24 mouse cellular contexts compared by ENCODE assay signal in the genomic region with DNA sequence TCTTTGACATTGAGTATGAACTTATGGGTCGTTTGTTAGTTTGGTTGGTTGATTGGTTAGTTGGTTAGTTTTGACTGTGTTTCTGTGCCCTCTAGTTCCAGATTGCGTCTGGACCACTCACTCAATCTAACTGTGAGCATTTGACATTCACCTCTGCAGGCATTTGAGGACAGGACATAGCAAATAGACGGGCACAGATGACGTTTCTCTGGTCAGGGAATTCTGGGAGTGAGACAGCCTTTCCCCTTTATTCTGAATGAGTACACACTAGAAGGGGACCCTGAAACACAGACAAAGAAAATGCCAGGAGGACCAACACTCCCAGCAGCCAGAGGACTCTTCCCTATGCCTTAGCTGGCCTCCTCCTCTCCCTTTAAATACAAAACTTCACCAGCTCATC. TPM values are rescaled to one million over a fixed set of nuclear protein-coding genes. Genes with fewer than 3 reads are reported as not detected.
DNase-seq lines count a peak whose midpoint lies in the region; ATAC-seq lines count a peak whose summit lies in the region.
"Had no signal": no experiment of that assay in that cellular context is flagged by ENCODE, and none has a peak within 500 bp of the region (broad histone marks: within the 10 kb centered on the region; RNA-seq: fewer than 3 reads in every experiment).

No protein-coding gene starts in this region.

- H3K36me3 ChIP-seq in limb, embryonic 11.5 days (ENCODE audit: control insufficient read depth, insufficient read depth, low read length): no peaks in the 10 kb centered on the region
- peaks cover under 1% of the 10 kb centered on the region for H3K36me3 ChIP-seq in limb, embryonic 10.5 days
- H3K36me3 ChIP-seq in neural tube, embryonic 15.5 days: no peaks in the 10 kb centered on the region
- H3K36me3 ChIP-seq: embryonic facial prominence, embryonic 12.5 days; embryonic facial prominence, embryonic 15.5 days had no signal

- peaks cover 2% of the 10 kb centered on the region for H3K4me1 ChIP-seq in limb, embryonic 11.5 days (ENCODE audit: control insufficient read depth, insufficient read depth, low read length)
- peaks cover 29% of the 10 kb centered on the region for H3K4me1 ChIP-seq in limb, embryonic 10.5 days
- peaks cover 33% of the 10 kb centered on the region for H3K4me1 ChIP-seq in neural tube, embryonic 15.5 days

- no peak overlapping the region for H3K4me2 ChIP-seq in limb, embryonic 11.5 days (ENCODE audit: low read depth, severe bottlenecking)
- H3K4me2 ChIP-seq in neural tube, embryonic 15.5 days: no peak overlapping the region
- H3K4me2 ChIP-seq: embryonic facial prominence, embryonic 12.5 days; embryonic facial prominence, embryonic 15.5 days; heart, embryonic 11.5 days; hindbrain, embryonic 14.5 days had no signal

- no peak for ATAC-seq in limb, embryonic 11.5 days (ENCODE audit: insufficient number of reproducible peaks, low FRiP score, low TSS enrichment, low read depth)
- ATAC-seq in neural tube, embryonic 15.5 days (ENCODE audit: low FRiP score): no peak
- ATAC-seq: CD4-positive, CD25-positive, alpha-beta regulatory T cell, adult 4 months; forebrain, embryonic 14.5 days; hindbrain, postnatal 0 days; inflammation-experienced regulatory T-cells, adult 6 months had no signal

- no peak overlapping the region for H3K9ac ChIP-seq in limb, embryonic 11.5 days (ENCODE audit: low read length)
- no peak overlapping the region for H3K9ac ChIP-seq in neural tube, embryonic 15.5 days (replicated peaks)
- H3K9ac ChIP-seq: embryonic facial prominence, embryonic 12.5 days; embryonic facial prominence, embryonic 15.5 days; hindbrain, embryonic 14.5 days had no signal

- intact Hi-C loops in heart, postnatal 25 days (cut with DNase I): loop anchor here (2.0 kb wide), 1 partner anchor 144 kb away; no protein-coding TSS in a partner anchor

- no peak overlapping the region for H3K4me3 ChIP-seq in limb, embryonic 11.5 days (ENCODE audit: low read depth, low read length)
- no peak overlapping the region for H3K4me3 ChIP-seq in limb, embryonic 10.5 days
- no peak overlapping the region for H3K4me3 ChIP-seq in neural tube, embryonic 15.5 days (replicated peaks)
- H3K4me3 ChIP-seq: embryonic facial prominence, embryonic 12.5 days; embryonic facial prominence, embryonic 15.5 days; heart, adult 2 months had no signal

- no peak overlapping the region for H3K27ac ChIP-seq in limb, embryonic 11.5 days (replicated peaks; ENCODE audit: low read depth, low read length)
- no peak overlapping the region for H3K27ac ChIP-seq in limb, embryonic 10.5 days
- no peak overlapping the region for H3K27ac ChIP-seq in neural tube, embryonic 15.5 days (replicated peaks)
- H3K27ac ChIP-seq: embryonic facial prominence, embryonic 12.5 days; embryonic facial prominence, embryonic 15.5 days; heart, adult 2 months; hindbrain, embryonic 14.5 days; hindbrain, postnatal 0 days had no signal

- DNase-seq in heart, adult 11 months: peak; percentile 36
- DNase-seq in heart, postnatal 25 days (ENCODE audit: low spot score): no peak
- DNase-seq in limb, embryonic 11.5 days (ENCODE audit: low spot score): peak; percentile 5
- no peak for DNase-seq in limb, embryonic 10.5 days (ENCODE audit: low spot score)
- DNase-seq in neural tube, embryonic 10.5 days (ENCODE audit: extremely low spot score, low spot score): peak; percentile 8
- DNase-seq: adrenal gland, adult 2 months; adrenal gland, postnatal 14 days; cerebellum, adult 11 months; cerebellum, adult 2 months; cerebellum, adult 9-11 months; cerebellum, postnatal 25 days; gastrocnemius, postnatal 25 days; heart, postnatal 4 days had no signal

- 80% methylated on average over 4 of the region's 4 CpGs for WGBS in limb, embryonic 11.5 days
- 80% methylated on average over 4 of the region's 4 CpGs for WGBS in limb, embryonic 10.5 days
- 79% methylated on average over 4 of the region's 4 CpGs for WGBS in neural tube, embryonic 15.5 days

- no peaks in the 10 kb centered on the region for H3K9me3 ChIP-seq in limb, embryonic 11.5 days (ENCODE audit: control insufficient read depth, low read length)
- no peaks in the 10 kb centered on the region for H3K9me3 ChIP-seq in limb, embryonic 10.5 days (replicated peaks)
- no peaks in the 10 kb centered on the region for H3K9me3 ChIP-seq in neural tube, embryonic 15.5 days (replicated peaks)
- H3K9me3 ChIP-seq: embryonic facial prominence, embryonic 12.5 days; embryonic facial prominence, embryonic 15.5 days had no signal

- no peaks in the 10 kb centered on the region for H3K27me3 ChIP-seq in limb, embryonic 11.5 days (ENCODE audit: control insufficient read depth, insufficient read depth, low read length)
- no peaks in the 10 kb centered on the region for H3K27me3 ChIP-seq in limb, embryonic 10.5 days (ENCODE audit: low read depth, poor library complexity, severe bottlenecking)
- H3K27me3 ChIP-seq in neural tube, embryonic 15.5 days (replicated peaks): 0 out of 2 replicates have a peak, but pooled peaks cover 5% of the 10 kb centered on the region
- H3K27me3 ChIP-seq: embryonic facial prominence, embryonic 12.5 days; embryonic facial prominence, embryonic 15.5 days had no signal

RNA-seq across cellular contexts. Expression of a gene that starts 2.1 kb away (rescaled TPM):
- total RNA-seq in heart, postnatal 25 days (2021): 1 to 10 TPM; 7.1 to 8.4 TPM
- polyA plus RNA-seq in limb, embryonic 11.5 days (2014; fragmentation: Nextera tagmentation; extraction: Ambion mirVana): 12.8 and 13.6 TPM in 2 replicates
- 17.4 and 19.0 TPM in 2 replicates for polyA plus RNA-seq in limb, embryonic 10.5 days (2016; fragmentation: Nextera tagmentation; extraction: Ambion mirVana)
- 5.9 and 8.0 TPM in 2 replicates for polyA plus RNA-seq in neural tube, embryonic 15.5 days (2015; fragmentation: Nextera tagmentation; extraction: Ambion mirVana)
- total RNA-seq: MEL had no signal
- polyA plus RNA-seq: CD4-positive, CD25-positive, alpha-beta regulatory T cell, adult 4 months; inflammation-experienced regulatory T-cells, adult 6 months had no signal

Comparison
In these comparisons a context has a peak if more than half of its experiments do, and no peak if none do; other contexts are left out.
1. DNase-seq: peak in heart, adult 11 months (single experiment), limb, embryonic 11.5 days (single experiment) and neural tube, embryonic 10.5 days (single experiment); none in heart, postnatal 25 days (single experiment) and limb, embryonic 10.5 days (single experiment).